Mouse (Mus musculus): ENCODE data around the gene Gpbar1. TPM values are rescaled to one million over a fixed set of nuclear protein-coding genes. Genes with fewer than 3 reads are reported as not detected.

The Gpbar1 gene
- not detected for total RNA-seq (2021)

DNA sequence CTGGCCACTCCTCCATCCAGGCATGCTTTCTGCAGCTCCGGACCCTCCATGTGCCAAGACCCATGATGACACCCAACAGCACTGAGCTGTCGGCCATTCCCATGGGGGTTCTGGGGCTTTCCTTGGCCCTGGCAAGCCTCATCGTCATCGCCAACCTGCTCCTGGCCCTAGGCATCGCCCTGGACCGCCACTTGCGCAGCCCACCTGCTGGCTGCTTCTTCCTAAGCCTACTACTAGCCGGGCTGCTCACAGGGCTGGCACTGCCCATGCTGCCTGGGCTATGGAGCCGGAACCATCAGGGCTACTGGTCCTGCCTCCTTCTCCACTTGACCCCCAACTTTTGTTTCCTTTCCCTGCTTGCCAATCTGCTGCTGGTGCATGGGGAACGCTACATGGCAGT lies at the start of gene Gpbar1:
Gpbar1 (plus strand) TSS at position 13 of the 400 bp plus-strand sequence.
- intact Hi-C loops (cut with DNase I), result loop anchor here (5.0 kb wide), 1 partner anchor 71 kb away; no protein-coding TSS in a partner anchor
- no peak for DNase-seq (ENCODE audit: low spot score in 2 of 2)

- intact Hi-C loops (cut with DNase I), result no loop called here
- no peak for DNase-seq (ENCODE audit: low spot score in 2 of 2)
Observed at GRCm38 (mm10) chr1:74229942-74230341, 48.4 kb upstream of the Gpbar1 start.

- intact Hi-C loops (cut with DNase I), result no loop called here
- DNase-seq (ENCODE audit: low spot score in 2 of 2), result no peak
Observed at GRCm38 (mm10) chr1:74230992-74231391, 47.4 kb upstream of the Gpbar1 start.

- intact Hi-C loops (cut with DNase I), result loop anchor here (2.0 to 5.0 kb wide), 3 partner anchors 49 to 1364 kb away; partner anchors contain the start of genes Aamp, Ctdsp1, Igfbp5 and Pnkd
- peak; percentile 96 to 97 for DNase-seq (ENCODE audit: low spot score in 2 of 2)
Observed at GRCm38 (mm10) chr1:74235938-74236589, 42.3 kb upstream of the Gpbar1 start, which contains the start of gene Arpc2. Gene Arpc2 (plus strand): TSS chr1:74236084.

DNA sequence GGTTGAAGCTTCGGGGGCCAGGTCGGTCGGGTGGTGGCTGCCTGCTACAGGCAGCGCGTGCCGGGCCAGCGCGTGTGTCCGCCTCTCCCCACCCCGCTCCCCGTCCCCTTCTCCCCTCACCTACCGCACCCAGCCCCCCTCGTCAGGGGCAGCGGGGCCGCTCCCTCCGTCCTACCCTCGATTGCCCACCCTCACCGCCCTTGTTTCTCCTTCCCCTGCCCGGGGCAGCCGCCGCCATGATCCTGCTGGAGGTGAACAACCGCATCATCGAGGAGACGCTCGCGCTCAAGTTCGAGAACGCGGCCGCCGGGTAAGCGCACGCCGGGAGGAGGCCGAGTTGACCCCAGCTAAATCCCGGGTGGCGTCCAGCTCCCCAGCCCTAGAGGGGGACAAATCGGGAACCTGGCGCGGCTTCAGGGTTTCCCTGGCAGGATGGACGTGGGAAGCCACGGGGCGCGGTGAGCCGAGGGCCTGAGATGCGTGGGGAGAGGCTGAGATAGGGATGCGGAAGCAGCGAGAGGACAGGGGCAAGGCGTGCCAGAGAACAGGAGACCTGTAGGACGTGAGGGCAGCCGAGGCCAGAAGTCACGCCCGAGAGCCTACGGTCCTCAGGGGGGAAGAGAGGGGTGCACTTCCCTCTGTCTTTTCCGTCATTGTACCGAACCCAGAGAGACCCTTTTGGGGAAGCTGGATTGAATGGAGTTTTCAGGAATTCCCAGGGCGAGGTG lies 41.6 kb upstream of the Gpbar1 start:
- intact Hi-C loops (cut with DNase I), result loop anchor here (2.0 to 5.0 kb wide), 3 partner anchors 48 to 1364 kb away; partner anchors contain the start of genes Aamp, Ctdsp1, Igfbp5 and Pnkd
- peak in 1 of 2 experiments; percentile 44 for DNase-seq (ENCODE audit: low spot score in 2 of 2)

DNA sequence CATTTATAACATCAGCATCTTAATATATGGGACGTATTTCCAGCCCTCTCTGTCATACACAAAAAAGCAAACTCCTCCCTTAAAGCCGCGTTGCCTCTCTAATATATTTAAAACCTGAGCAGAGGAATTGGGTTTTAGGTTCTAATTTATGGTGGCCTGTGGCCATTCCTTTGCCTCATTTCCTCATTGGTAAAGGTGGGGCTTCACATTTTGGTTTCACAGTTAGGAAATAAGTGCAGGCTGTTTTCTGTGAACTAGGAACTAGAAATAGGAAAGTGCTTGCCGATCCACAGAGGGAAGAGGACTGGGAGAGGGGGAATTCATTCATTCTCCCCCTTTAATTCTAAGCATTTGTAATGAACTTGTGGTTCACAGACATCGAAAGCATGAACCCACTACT lies 40.7 kb upstream of the Gpbar1 start:
- DNase-seq (ENCODE audit: low spot score in 2 of 2), result no peak
- intact Hi-C loops (cut with DNase I), result loop anchor here (2.0 to 5.0 kb wide), 4 partner anchors 31 to 1365 kb away; partner anchors contain the start of genes Aamp, Ctdsp1, Igfbp5 and Pnkd

GRCm38 (mm10) chr1:74238136-74238535 lies 40.2 kb upstream of the Gpbar1 start:
- intact Hi-C loops (cut with DNase I), result loop anchor here (2.0 to 5.0 kb wide), 3 partner anchors 31 to 1366 kb away; partner anchors contain the start of genes Ctdsp1 and Igfbp5
- no peak for DNase-seq (ENCODE audit: low spot score in 2 of 2)

DNA sequence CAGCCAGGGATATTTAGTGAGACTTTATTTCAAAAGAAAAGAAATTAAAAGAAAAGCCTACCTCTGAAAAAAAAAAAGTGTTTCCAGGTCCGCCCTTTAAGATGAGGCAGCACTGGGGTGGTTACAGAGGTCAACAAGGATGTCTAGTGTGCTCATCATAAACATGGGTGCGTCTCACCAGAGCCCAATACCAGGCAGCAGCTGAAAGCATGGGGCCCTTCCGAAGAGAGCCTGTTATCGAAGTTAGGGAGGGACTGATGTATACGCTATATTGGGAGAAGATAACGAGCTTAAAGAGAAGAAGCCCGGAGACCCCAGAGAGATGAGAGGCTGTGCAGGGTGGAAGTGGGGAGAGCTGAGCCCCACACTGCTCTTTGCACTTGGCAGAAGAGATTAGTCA lies 39.2 kb upstream of the Gpbar1 start:
- intact Hi-C loops (cut with DNase I), result loop anchor here (2.0 to 5.0 kb wide), 3 partner anchors 32 to 1367 kb away; partner anchors contain the start of genes Ctdsp1 and Igfbp5
- DNase-seq (ENCODE audit: low spot score in 2 of 2), result no peak

- intact Hi-C loops (cut with DNase I), result loop anchor here (2.0 to 5.0 kb wide), 3 partner anchors 33 to 1367 kb away; partner anchors contain the start of genes Ctdsp1 and Igfbp5
- DNase-seq (ENCODE audit: low spot score in 2 of 2), result peak; percentile 41 to 79
Observed at GRCm38 (mm10) chr1:74239618-74240017, 38.7 kb upstream of the Gpbar1 start.

DNA sequence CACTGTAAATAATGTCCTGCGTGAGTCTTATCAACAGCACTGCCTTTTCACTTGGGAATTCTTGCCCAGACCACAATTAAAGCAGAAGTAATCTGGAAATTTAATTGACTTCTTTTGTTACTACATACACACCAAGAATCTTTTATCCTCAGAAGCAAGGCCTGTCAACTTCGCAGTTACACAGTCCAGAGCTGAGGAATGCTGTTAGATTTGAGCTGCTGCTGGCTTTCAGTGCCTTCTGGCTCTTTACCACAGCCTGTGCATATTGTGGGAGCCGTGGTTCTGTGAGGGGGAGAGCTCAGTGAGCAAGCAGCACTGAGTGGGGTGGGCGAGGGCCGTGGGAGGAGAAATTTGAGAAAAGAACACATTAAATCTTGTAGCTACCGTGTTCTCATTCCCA lies 38.0 kb upstream of the Gpbar1 start:
- intact Hi-C loops (cut with DNase I), result no loop called here

DNA sequence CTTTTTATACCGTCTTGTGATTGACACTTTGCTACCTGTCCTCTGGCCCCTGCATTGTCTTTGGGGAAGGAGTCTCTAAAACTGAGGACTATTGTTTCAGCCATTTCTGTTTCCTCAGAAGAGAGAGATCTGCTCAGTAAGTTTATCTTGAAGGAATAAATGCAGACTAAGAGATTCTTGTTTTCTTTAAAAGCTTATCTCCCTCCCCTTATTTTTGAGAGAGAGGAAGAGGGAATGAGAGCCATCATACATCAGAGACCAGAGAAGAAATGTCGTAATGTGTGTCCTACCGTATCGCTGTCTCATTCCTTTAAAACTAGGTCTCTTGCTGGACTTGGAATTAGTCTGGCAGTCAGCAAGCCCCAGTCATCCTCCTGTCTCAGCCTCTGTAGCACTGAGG lies 37.5 kb upstream of the Gpbar1 start:
- intact Hi-C loops (cut with DNase I), result no loop called here
- no peak for DNase-seq (ENCODE audit: low spot score in 2 of 2)

More for the DNA sequence above, 38.0 kb upstream of the Gpbar1 start:
- peak; percentile 77 to 97 for DNase-seq (ENCODE audit: low spot score in 2 of 2)

DNA sequence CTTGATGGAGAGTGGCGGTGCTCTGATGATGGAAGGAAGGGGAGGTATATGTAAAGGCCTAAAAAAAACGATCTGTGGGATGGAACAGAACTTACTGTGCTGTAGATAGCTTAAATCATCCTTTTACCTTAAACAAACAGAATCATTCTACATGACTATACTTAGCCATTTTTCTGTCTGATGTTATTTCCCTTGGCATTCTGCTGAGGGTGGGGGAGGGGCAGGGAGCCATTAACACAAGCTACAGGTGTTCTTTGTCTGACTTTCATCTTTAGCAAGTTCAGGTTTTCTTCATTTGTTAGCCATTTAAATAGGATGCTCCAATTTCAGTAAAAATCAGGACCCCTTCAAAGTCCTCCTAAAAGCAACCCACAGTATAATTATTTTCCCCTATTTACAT lies 32.8 kb upstream of the Gpbar1 start:
- no peak for DNase-seq (ENCODE audit: low spot score in 2 of 2)
- intact Hi-C loops (cut with DNase I), result no loop called here

GRCm38 (mm10) chr1:74248799-74249198 lies 29.6 kb upstream of the Gpbar1 start:
- DNase-seq (ENCODE audit: low spot score in 2 of 2), result peak in 1 of 2 experiments; percentile 57
- intact Hi-C loops (cut with DNase I), result no loop called here

GRCm38 (mm10) chr1:74249331-74249980 lies 28.9 kb upstream of the Gpbar1 start:
- no peak for DNase-seq (ENCODE audit: low spot score in 2 of 2)
- intact Hi-C loops (cut with DNase I), result no loop called here

- DNase-seq (ENCODE audit: low spot score in 2 of 2), result no peak
- intact Hi-C loops (cut with DNase I), result no loop called here
Observed at GRCm38 (mm10) chr1:74250096-74250495, 28.3 kb upstream of the Gpbar1 start.

DNA sequence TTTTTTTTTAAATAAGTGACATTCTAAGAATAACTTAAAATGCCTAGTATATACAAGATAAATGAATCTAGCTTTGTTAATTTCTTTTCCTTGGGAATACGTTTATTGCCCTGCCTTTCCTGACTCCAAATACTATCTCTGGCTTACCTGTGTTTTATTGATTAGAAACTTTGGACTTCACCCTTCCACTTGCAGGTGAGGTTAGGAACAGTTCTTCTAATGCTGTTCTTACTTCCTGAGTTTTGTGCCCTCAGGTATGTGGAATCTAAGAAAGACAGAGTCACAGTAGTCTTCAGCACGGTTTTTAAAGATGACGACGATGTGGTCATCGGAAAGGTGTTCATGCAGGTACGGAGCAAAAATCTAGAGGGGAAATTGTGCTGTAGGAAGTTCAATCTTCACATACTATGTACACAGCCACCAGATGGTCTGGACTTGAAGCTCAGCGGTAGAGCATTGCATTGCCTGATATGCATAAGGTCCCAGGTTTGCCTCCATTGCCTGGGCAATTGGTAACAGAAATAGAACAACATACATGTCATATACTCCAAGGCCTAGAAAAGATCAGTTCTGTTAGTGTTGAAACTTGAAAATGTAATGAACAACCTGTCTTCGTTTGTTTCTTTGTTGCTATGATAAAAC lies 22.5 kb upstream of the Gpbar1 start:
- intact Hi-C loops (cut with DNase I), result no loop called here
- DNase-seq (ENCODE audit: low spot score in 2 of 2), result no peak

GRCm38 (mm10) chr1:74256782-74257181 lies 21.6 kb upstream of the Gpbar1 start:
- intact Hi-C loops (cut with DNase I), result no loop called here
- DNase-seq (ENCODE audit: low spot score in 2 of 2), result no peak

DNA sequence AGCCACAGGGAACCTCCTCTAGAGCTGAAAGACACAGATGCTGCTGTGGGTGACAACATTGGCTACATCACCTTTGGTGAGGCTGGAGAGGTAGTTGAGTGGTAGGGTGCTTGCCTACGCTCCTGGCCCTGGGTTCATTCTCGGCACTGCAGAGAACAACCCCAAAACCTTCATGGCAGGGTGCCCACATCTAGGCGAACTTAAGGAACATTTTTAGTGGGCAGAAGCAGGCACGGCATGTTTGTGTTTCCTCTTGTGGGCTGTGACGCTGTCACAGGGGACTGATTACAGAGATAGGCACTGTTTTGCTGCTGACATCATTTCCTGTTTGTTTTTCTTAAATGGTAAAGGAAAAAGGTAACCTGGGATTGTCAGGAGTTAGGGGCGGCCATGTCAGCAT lies 15.8 kb upstream of the Gpbar1 start:
- no peak for DNase-seq (ENCODE audit: low spot score in 2 of 2)
- intact Hi-C loops (cut with DNase I), result no loop called here

DNA sequence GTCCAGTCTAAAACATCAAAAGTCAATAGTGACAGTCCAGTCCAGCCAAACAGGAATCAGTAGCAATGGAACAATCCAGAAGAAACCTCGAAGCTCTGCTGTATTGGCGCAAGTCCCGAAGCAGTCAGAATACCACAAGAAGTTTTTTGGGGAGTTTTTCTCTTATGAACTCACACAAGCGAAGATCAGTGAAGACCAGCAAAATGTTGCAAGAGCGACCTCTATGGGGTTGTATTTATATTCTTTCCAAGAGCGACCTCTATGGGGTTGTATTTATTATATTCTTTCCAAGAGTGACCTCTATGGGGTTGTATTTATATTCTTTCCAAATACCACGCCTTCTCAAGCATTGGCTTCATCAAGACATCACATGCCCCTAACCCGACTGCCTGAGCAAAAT lies 9.6 kb upstream of the Gpbar1 start:
- DNase-seq (ENCODE audit: low spot score in 2 of 2), result no peak
- intact Hi-C loops (cut with DNase I), result no loop called here
